Mouse (Mus musculus): ENCODE data around the gene Ddhd1.
A peak's percentile ranks its signal among the peaks of the same experiment; 100 is the strongest.

Gene Ddhd1

GRCm38 (mm10) chr14:45657641-45658611, at the start of gene Ddhd1:
Ddhd1 (minus strand) TSS chr14:45658143.
- DNase-seq (ENCODE audit: low spot score) = peak; percentile 92

GRCm38 (mm10) chr14:45707176-45707910, 49.4 kb upstream of the Ddhd1 start:
- no peak for DNase-seq (ENCODE audit: low spot score)

- no peak for DNase-seq (ENCODE audit: low spot score)
These were observed 42.2 kb upstream of the Ddhd1 start for GRCm38 (mm10) chr14:45700031-45700572.

GRCm38 (mm10) chr14:45698867-45699266, 40.9 kb upstream of the Ddhd1 start:
- DNase-seq (ENCODE audit: low spot score) = no peak

- no peak for DNase-seq (ENCODE audit: low spot score)
These were observed 38.2 kb upstream of the Ddhd1 start for GRCm38 (mm10) chr14:45696098-45696497.

- no peak for DNase-seq (ENCODE audit: low spot score)
These were observed 35.9 kb upstream of the Ddhd1 start for GRCm38 (mm10) chr14:45693891-45694290.

GRCm38 (mm10) chr14:45690520-45691246, 32.7 kb upstream of the Ddhd1 start:
- peak; percentile 67 for DNase-seq (ENCODE audit: low spot score)

- no peak for DNase-seq (ENCODE audit: low spot score)
These were observed 27.4 kb upstream of the Ddhd1 start for GRCm38 (mm10) chr14:45685313-45685712.

- no peak for DNase-seq (ENCODE audit: low spot score)
These were observed 18.8 kb upstream of the Ddhd1 start for GRCm38 (mm10) chr14:45676722-45677121.

- no peak for DNase-seq (ENCODE audit: low spot score)
These were observed 10.4 kb upstream of the Ddhd1 start for GRCm38 (mm10) chr14:45668325-45668724.

GRCm38 (mm10) chr14:45667231-45667630, 9.3 kb upstream of the Ddhd1 start:
- no peak for DNase-seq (ENCODE audit: low spot score)

- DNase-seq (ENCODE audit: low spot score) = no peak
These were observed 3.6 kb upstream of the Ddhd1 start for GRCm38 (mm10) chr14:45661575-45661974.

- DNase-seq (ENCODE audit: low spot score) = no peak
These were observed 2.4 kb upstream of the Ddhd1 start for GRCm38 (mm10) chr14:45660315-45660714.

- peak; percentile 60 for DNase-seq (ENCODE audit: low spot score)
These were observed 907 bp downstream of the Ddhd1 start for GRCm38 (mm10) chr14:45656831-45657640.

- no peak for DNase-seq (ENCODE audit: low spot score)
These were observed 3.0 kb downstream of the Ddhd1 start for GRCm38 (mm10) chr14:45654876-45655416.

- DNase-seq (ENCODE audit: low spot score) = no peak
These were observed 4.2 kb downstream of the Ddhd1 start for GRCm38 (mm10) chr14:45653756-45654155.

- DNase-seq (ENCODE audit: low spot score) = no peak
These were observed 8.7 kb downstream of the Ddhd1 start for GRCm38 (mm10) chr14:45648999-45649818.

GRCm38 (mm10) chr14:45648144-45648543, 9.8 kb downstream of the Ddhd1 start:
- DNase-seq (ENCODE audit: low spot score) = no peak

- no peak for DNase-seq (ENCODE audit: low spot score)
These were observed 10.3 kb downstream of the Ddhd1 start for GRCm38 (mm10) chr14:45647632-45648031.

GRCm38 (mm10) chr14:45647175-45647574, 10.8 kb downstream of the Ddhd1 start:
- no peak for DNase-seq (ENCODE audit: low spot score)
